Mouse (Mus musculus): ENCODE measurements around the gene Rgl1.

The Rgl1 gene

DNA sequence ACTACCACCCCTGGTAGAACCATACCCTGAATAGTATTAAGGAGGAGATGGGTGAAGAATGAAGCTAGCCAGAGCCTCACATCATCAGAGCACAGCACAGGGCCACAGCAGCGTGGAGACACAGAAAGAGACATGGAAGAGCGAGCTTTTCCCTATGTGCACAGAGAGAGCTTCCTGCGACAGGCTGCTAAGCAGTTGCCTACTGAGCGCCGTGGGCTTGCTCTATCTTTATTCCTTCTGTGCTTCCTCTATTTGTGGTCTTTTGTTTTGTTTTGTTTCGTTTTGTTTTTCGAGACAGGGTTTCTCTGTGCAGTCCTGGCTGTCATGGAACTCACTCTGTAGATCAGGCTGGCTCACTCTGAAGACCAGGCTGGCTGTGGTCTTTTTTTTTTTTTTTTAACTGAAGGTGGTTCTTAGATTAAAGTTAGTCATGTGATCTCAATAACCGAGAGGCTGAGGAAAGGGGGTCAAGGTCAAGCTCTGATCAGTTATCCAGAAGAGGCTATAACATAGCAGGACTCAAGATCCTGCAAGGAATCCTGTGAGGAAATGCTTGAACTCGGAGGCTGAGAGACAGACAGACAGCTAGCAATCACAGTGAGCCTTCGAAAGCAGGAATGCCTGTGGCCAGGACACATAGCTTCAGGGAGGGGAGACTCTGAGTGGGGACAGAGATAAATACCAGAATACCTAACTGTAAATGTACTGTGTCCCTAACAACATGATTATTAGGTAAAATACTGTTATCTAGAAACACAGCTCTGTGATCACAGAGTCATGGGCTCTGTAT is 150.0 kb downstream of the Rgl1 start:
- DNase-seq (ENCODE audit: low spot score): no peak

DNA sequence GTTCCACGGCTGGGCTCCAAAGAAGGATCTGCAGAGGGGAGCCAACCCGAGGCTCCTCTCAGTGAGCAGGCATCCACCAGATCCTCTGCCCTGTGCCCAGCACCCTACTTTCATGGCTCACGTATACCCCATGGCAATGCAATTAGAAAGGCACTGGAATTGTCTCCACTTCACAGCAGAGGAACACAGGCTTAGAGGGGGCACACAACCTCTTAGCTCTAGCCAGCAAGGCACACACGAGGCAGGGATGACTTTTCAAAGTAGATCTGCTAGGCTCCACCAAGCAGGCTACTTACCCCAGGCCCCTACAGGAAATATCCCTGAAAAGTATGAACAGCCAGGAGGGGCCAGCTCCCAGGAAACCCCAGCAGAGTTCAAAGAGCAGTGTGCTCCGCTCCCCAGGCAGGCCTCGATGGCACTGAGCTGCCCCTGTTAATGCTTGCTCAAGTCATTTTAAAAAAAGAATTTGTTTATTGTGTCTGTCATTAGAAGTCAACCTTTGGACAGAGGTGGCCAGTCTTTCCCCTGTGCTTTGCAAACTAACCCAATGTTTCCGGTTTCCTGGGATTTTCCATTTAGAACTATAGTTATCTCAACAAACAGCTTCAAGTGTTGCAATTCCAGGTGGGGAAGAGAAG is 151.3 kb downstream of the Rgl1 start:
- DNase-seq (ENCODE audit: low spot score): no peak

DNA sequence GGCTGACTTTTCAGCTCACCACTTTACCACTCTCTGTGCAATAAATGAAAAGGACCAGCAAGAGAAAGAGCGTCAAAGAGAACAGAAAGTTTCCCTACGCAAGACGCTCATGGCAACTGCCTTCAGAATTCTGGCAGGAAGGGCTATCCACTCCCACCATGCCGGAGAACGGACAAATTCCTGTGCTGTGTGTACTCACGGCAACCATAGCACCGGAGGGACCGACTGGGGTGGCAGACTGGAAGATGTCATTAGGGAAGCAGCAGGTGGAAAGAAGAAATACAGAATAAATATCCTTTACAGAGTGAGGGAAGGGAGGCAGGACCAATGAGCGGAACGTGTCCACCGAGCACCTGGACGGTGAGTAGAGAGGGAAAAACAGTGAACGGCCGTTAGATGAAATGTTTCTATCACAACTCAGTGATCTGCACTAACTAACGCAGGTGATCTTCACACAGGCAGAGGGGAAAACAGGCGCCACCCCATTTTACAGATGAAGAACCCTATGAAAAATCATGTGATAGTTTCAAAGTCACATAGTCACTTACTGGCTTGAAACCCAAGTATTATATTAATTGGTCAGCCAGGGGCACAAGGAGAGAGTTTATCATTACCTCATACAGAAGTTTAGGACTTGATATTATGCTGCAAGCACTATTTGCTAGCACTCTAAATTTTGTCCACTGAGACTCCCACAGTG is 152.8 kb downstream of the Rgl1 start:
- DNase-seq (ENCODE audit: low spot score): no peak

DNA sequence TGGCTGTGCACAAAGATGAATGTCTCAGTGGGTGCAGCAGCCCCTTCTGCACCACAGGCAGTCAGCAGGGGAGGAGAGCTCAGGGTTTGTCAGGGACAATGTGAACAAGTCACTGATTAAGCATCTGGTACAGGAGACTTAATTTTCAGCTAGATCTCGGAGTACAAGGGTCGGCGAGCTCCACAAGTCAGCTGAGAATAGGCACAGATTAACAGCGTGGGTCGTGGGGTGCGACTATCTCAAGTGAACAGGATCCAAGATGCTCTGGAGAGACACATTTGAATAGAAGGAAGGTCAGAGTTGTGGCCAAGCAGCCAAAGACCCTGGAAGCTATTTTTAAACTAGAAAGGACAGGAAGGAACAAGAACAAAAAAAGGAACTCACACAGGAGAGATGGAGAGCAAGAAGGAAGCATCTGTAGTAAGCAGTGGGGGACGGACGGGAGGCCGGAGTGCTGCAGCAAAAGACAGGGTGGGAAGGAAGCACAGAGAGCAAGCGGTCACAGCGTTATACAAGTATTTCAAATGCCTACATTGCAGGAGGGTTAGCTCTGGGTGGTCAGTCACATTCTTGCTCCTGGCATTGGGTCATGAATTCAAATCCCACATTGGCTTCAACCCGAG is 153.5 kb downstream of the Rgl1 start:
- no peak for DNase-seq (ENCODE audit: low spot score)

DNA sequence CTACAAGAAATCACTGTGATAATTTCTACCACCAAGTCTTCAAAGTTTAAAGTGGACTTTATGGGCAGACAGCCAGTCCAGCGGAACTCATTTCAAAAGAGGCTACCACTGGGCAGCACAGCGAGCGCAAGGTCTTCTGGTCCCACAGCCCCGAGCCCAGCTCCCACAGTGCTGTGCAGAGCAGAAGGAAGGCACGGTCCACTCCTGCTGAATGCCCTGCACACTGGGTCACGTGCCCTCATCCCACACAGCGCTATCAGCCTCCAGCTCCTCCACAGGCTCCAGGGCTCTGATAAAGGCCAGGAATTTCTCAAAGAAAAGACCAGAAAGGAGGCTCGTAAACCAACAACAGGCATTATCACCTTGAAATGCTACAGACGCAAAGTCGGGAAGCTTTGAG is 156.6 kb downstream of the Rgl1 start:
- no peak for DNase-seq (ENCODE audit: low spot score)

DNA sequence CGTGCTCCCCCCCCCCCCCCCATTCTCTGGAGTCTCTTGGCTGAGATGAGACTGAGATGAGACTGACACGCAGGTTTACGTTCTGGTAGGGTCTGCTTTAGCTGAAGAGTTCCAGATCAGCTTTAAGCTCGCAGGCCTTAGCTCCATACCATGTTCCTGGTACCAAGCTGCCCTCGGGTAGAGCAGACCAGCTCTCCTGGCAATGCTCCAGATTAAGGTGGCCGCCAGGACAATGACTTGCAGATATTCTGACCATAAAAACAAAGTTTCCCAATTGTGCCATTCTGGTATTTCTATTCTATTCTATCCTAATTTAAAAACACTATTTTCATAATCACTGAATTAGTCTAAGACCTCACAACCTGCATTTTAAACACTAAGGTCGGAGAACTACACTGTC is 157.1 kb downstream of the Rgl1 start:
- no peak for DNase-seq (ENCODE audit: low spot score)

DNA sequence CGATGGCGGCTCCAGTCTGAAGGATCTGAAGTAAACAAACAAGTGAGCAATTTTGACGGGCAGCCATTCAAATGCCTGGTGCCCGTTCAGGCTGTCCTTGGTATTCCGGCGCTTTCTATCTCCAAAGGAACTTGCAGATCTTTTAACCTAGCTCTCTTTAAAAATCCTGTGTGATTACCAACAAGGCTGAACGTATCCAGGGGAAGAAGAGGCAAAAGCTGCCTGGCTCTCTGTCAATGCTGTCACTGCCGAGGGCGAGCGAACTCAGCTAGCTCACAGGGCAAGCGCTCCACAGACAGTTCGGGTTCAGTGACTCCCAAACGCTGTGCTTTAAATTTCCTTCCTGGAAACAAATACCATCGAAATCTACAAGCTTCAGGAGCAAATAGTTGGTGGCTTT is 158.4 kb downstream of the Rgl1 start:
- no peak for DNase-seq (ENCODE audit: low spot score)

DNA sequence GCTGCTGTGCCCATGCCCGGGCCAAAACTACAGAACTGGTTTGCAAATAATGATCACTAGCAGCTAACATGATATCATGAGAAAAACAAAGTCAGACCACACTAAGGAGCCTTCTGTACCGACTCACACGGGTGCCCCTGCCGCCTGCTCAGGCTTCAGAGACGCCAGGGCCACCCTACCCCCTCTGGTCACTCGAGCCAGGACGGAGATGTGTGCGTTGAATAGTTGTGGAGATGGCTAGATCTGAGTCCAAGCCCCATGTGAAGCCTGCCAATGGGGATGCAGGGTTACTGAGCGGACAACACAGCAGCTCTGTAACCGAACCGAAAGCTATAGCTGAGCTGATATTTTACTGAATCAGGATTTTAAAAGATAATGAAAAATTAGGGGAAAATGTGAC is 159.4 kb downstream of the Rgl1 start:
- no peak for DNase-seq (ENCODE audit: low spot score)

DNA sequence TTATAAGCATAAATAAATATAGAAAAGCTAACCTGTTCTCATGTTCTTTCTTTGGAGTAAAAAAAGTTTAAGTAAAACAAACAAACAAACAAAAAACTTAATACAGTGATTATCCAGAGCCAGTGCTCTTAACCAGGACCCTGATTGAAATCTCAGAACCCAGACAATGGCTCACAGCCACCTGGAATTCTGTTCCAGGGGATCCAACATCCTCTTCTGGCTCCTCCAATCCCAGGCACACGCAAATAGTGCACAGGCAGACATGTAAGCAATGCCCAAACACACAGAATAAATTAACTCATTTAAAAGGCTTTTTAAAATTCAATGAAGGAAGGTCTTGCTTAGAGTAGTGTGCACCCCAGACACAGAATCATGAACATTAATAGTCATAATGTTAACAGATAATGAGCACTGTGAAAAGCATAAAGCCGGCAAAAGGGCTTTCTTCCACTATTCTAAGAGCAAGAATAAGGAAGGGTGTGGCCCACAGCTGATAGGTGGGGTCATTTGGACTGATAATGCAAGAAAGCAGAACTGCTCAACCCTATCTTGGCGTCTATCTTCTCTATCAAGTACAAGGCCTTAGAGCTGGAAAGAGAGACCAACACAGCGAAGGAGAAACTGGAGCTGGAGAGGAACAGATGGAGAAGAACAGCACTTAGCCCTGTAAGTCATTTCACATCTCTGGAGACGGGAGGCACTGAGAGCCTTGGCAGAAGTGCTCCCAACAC is 160.1 kb downstream of the Rgl1 start:
- DNase-seq (ENCODE audit: low spot score): peak; percentile 51

DNA sequence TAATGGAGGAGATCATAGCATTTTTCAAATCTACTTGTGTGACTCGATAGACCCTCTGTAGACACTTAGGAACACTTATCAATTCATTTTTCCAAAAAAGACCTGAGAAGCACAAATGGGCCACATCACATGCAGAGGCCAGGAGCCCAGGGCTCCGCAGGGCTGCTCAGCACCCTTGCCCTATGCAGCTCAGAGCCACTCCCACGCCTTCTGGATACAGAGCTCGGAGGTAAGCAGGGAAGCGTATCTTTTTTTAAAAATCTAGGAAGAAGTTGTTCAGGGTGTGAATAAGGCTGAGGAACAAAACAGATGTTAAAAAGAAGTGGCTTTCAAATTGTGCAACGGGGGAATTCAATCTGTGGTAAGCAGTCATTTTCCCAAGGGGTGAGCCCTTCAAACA is 162.0 kb downstream of the Rgl1 start:
- no peak for DNase-seq (ENCODE audit: low spot score)

DNA sequence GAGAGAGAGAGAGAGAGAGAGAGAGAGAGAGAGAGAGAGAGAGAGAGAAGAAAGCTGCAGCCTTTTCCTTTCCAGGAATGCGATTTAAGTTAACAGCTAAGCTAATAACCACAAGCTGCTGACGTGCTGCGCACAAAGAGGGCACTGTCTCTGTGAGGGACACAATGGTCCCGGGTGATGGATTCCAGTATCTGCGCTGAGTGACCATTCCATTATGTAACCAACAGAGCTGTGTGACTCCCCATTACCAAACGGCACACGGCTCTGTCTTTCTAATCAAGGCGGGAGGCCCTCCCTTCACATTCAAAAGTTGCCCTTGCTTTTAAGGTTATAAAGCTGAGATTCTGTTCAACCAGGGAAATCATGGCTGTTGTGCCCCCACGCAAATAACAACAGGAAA is 162.5 kb downstream of the Rgl1 start:
- no peak for DNase-seq (ENCODE audit: low spot score)

DNA sequence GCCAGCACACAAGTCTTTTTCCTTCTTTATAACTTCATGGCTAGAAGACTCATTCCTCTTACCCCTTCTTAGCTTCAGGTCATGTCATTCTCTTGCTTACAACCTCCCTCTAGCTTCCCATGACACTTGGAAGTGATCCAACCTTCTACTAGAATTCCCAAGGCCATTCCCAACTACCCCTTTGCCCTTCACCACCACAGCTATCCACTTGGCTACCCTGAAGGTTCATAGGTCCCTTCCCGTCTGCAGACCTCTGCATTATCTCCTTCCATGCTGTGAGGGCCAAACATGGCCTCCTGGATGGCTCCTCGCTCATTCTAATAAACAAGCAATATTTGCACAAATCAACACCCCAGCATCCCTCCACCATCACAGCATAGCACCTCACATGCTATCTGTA is 165.7 kb downstream of the Rgl1 start:
- DNase-seq (ENCODE audit: low spot score): no peak

DNA sequence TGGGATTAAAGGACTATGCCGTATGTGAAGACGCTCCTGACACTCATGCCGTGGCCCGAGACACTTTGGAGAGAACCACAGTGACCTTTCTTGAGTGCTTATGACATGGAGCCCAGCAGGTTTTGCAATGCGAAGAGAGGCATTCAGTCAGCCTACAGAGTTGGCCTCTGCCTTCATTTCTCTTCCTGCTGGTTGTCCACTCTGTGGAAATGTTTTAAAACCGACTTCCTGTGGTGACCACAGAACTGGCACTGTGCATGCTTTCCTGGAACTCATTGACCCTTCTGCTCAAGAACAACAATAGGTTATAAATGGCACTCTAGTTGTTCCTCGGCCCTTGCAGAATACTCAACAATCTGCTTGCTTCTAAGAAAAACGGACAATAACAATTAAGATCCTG is 166.8 kb downstream of the Rgl1 start:
- peak; percentile 85 for DNase-seq (ENCODE audit: low spot score)

DNA sequence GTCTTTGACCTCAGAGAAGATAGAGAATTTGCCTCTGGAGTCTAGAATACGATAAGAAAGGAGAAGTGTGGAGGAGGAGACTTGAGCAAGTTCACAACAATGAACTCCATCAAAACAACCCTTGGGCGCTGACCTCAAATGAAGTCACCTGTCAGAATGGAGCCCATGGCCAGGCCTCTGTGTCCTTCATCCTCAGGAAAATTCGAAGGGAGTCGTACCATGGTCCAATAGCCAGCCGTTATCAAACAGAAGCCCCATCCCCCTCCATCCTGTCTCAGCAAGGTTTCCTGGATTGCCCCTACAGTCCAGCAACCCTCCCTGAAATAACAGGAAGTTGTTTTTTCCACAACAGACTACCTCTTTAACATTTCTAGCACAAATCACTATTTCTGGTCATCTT is 171.5 kb downstream of the Rgl1 start:
- no peak for DNase-seq (ENCODE audit: low spot score)

DNA sequence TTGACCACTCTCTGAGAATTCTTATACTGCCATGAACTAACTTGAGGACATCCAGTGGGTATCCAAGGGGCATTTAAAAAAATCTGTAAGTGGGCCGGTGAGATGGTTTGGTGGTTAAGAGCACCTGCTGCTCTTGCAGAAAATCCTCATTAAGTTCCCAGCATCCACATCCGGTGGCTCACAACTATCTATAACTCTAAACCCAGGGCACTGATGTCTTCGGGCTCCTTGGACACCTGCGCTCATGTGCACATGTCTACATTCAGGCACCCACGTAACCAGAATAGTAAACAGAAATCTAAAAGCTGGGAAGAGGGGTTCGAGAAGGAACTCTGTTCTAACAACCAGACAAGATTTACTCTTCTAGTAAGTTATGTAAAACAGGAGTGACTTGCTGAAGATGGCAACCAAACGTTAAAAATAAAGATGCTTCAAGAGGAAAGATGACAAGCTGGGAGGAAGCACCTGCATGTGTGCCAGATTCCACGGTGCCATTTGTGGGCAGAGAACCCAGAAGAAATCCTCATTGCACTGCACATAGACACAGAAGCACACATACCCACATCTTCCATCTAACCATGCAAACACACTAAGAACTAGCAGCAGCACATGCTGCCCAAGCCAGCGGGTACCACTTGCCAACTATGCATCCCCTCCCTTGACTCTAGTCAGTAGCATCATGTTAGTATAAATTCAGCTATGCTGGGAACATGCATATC is 172.2 kb downstream of the Rgl1 start:
- no peak for DNase-seq (ENCODE audit: low spot score)

DNA sequence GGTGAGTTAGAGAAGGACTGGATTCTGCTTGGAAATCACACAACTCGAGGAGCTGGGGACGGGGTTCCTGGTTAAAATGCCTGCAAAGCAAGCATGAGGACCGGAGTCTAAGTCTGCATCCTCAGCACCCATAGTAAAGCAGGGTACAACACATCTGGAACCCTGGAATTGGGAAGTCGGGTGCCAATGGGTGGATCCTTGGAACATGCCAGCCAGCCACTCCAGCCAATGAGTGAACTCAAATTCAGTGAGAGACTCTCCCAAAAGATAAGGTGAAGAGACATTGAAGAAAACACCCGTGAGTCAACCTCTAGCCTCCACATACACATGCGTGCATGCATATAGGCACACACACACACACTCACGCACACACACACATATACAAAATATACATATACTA is 172.8 kb downstream of the Rgl1 start:
- DNase-seq (ENCODE audit: low spot score): no peak

DNA sequence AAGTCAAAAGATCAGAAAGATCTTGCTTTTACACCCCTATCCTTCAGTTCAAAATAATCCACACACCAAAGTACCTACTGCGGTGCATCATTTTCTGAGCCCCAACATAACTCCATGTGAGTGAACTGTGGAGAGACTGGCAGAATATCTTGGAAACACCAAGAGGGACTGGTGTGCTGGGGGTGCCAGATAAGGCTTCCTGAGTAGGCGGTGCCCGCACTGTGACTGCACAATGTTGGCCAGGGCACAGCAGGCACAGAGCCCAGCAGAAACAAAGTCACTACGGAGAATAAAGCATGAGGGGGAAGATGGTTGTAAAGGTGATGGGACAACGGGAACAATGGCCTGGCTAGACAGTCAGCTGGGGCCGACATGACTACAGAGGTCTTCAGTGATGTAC is 173.5 kb downstream of the Rgl1 start:
- peak; percentile 73 for DNase-seq (ENCODE audit: low spot score)

DNA sequence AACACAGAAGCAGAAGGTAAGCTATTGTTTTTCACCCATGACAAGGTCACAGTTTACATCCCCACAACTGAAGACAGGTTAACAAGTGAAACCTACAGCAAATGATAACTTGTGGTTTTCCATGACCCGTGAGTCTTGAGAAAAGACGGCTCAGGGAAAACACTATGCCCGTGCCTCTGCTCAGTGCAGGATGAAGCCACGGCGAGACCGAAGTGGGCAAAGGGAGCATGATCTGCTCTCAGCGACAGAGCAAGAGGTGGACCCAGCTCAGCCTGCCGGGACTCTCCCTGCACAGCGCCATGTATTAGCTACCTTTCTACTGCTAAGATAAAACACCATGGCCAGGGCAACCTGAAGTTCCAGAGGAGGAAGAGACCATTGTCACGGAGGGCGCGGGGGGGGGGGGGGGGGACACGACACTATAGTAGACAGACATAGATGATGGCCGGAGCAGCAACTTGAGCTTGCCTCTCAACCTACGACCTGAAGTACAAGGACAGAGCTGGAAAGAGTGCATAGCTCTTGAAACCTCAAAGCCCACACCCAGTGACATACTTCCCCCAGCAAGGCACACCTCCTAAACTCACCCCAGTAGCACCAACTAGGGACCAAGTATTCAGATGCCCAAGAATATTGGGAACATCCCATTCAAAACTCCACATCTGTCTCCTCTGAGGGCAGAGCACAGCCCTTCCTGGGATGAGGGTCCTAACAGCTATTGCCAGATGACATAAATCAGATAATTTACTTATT is 174.2 kb downstream of the Rgl1 start:
- no peak for DNase-seq (ENCODE audit: low spot score)

DNA sequence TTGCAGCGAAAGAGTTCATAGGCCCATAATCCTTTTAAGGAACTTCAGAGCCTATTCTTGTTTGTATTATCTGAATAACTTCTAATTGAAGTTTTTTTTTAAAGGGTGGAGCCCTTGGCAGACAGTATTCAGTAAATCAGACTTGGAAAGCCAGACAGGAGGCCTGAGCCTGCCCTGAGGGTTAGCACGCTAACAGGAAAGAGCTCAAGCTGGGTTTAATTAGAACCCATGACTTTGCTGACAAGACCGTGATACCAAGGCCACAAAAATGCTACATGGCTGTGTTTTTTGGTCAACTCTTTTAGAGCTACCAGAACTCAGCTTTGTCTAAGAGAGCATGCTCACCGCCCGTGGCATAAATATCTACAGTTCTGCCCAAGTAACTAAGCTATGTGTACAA is 175.8 kb downstream of the Rgl1 start:
- no peak for DNase-seq (ENCODE audit: low spot score)

DNA sequence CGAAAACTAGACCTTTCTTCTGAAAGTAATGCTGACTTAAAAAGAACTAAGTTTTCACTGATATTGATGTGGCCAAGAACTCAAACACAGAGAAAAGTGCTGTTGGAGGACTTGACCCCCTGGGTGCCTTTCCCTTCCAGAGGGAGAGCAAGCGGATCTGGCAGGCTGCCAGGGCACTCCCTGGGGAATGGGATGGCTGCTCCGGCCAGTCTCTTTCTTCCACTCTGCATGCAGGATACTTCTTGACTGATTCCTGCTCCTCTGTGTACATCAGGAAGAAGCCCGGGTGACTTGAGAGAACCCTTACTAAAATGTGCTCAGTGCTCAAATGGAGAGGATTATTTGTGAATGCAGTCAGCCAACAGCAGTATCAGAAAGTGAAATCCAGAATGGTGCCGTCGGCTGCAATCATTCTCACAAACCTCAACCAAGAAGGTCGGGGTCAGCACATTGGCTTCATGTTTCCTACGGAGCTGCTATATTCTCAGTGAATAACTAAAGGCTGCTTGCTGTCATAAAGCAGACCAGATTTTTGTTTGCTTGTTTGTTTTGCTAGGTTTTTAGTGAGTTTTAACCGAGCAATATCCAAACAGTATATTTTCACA is 176.7 kb downstream of the Rgl1 start:
- DNase-seq (ENCODE audit: low spot score): peak; percentile 68
